ENCODE assay signal across 12 mouse cellular contexts in genomic region chr15:78520112-78520715, GRCm38 (mm10). TPM values are rescaled to one million over a fixed set of nuclear protein-coding genes. Genes with fewer than 3 reads are reported as not detected.
DNase-seq lines count a peak whose midpoint lies in the region; ATAC-seq and TF ChIP-seq lines count a peak whose summit lies in the region.
"Had no signal": no experiment of that assay in that cellular context is flagged by ENCODE, and none has a peak within 500 bp of the region (broad histone marks: within the 10 kb centered on the region; RNA-seq: fewer than 3 reads in every experiment).

No protein-coding gene starts in this region.

- H3K27me3 ChIP-seq in kidney, embryonic 14.5 days (ENCODE audit: control insufficient read depth, insufficient read depth, low read length), result no peaks in the 10 kb centered on the region
- H3K27me3 ChIP-seq in heart, adult 2 months (ENCODE audit: control insufficient read depth, insufficient read depth, low read length), result no peaks in the 10 kb centered on the region
- H3K27me3 ChIP-seq: limb, embryonic 15.5 days had no signal

- no peak overlapping the region for H3K9ac ChIP-seq in kidney, embryonic 14.5 days (ENCODE audit: low read depth, low read length)
- H3K9ac ChIP-seq in heart, adult 2 months (ENCODE audit: low read depth, low read length), result no peak overlapping the region; the same call in 1 of the 2 replicates
- H3K9ac ChIP-seq: limb, embryonic 15.5 days had no signal

- no peak overlapping the region for H3K4me3 ChIP-seq in kidney, embryonic 14.5 days (ENCODE audit: low read length)
- no peak overlapping the region for H3K4me3 ChIP-seq in heart, adult 2 months
- H3K4me3 ChIP-seq: limb, embryonic 15.5 days had no signal

- no peaks in the 10 kb centered on the region for H3K79me2 ChIP-seq in heart, adult 2 months (replicated peaks; ENCODE audit: control insufficient read depth, insufficient read depth, low read length)

- no peak overlapping the region for H3K27ac ChIP-seq in kidney, embryonic 14.5 days (ENCODE audit: low read depth, low read length)
- H3K27ac ChIP-seq in heart, adult 2 months, result peak overlapping the region; percentile 85
- H3K27ac ChIP-seq: limb, embryonic 15.5 days had no signal

- H3K4me1 ChIP-seq in kidney, embryonic 14.5 days (ENCODE audit: control insufficient read depth, insufficient read depth, low read length), result peaks cover 10% of the 10 kb centered on the region
- peaks cover 25% of the 10 kb centered on the region for H3K4me1 ChIP-seq in heart, adult 2 months (ENCODE audit: control insufficient read depth, insufficient read depth, low read length)

- no peak overlapping the region for H3K4me2 ChIP-seq in kidney, embryonic 14.5 days (replicated peaks; ENCODE audit: low read depth, low read length)
- H3K4me2 ChIP-seq: limb, embryonic 15.5 days had no signal

- peak; percentile 100 for TF ChIP-seq EP300 in heart, adult 2 months (IDR thresholded peaks at IDR 0.05; ENCODE audit: insufficient read depth, low read depth, low read length)

- intact Hi-C loops in heart, adult 2 months (cut with DNase I), result loop anchor here (1.0 kb wide), 1 partner anchor 9 kb away; no protein-coding TSS in a partner anchor

- peak; percentile 49 for DNase-seq in kidney, adult 11 months
- peak; percentile 56 for DNase-seq in adrenal gland, postnatal 10 days
- peak; percentile 76 to 84 for DNase-seq in heart, adult 2 months
- peak; percentile 62 for DNase-seq in kidney, postnatal 14 days
- no peak for DNase-seq in right cerebral cortex, adult 2 months (ENCODE audit: low spot score in 2 of 2)
- no peak for DNase-seq in frontal cortex, postnatal 36 days (ENCODE audit: low spot score in 2 of 2)
- DNase-seq in right cerebral cortex, postnatal 25 days, result no peak
- DNase-seq: cerebellum, adult 9-10 months; right cerebral cortex, adult 18-20 months; thymus, adult 2 months had no signal

- no peaks in the 10 kb centered on the region for H3K9me3 ChIP-seq in kidney, embryonic 14.5 days (ENCODE audit: control insufficient read depth, low read length)
- H3K9me3 ChIP-seq: limb, embryonic 15.5 days had no signal

- peak; percentile 64 for TF ChIP-seq POLR2A in heart, adult 2 months (IDR thresholded peaks at IDR 0.05; ENCODE audit: insufficient read depth, low read depth, low read length)

- TF ChIP-seq CTCF in heart, adult 2 months (IDR thresholded peaks at IDR 0.05), result no peak

- ATAC-seq in kidney, embryonic 14.5 days (ENCODE audit: low FRiP score, low TSS enrichment), result no peak

- H3K36me3 ChIP-seq in kidney, embryonic 14.5 days (ENCODE audit: control insufficient read depth, insufficient read depth, low read length), result no peaks in the 10 kb centered on the region; the same call in 1 of the 2 replicates
- H3K36me3 ChIP-seq in heart, adult 2 months (ENCODE audit: control insufficient read depth, insufficient read depth, low read length), result no peaks in the 10 kb centered on the region

- WGBS in kidney, embryonic 14.5 days, result 72% methylated on average over 13 of the region's 13 CpGs
- WGBS in heart, adult 2 months, result 30% methylated on average over 13 of the region's 13 CpGs

RNA-seq across cellular contexts. Expression of gene C1qtnf6, which starts 11.0 kb away (rescaled TPM):
- 26.0 and 31.9 TPM in 2 replicates for polyA plus RNA-seq in kidney, embryonic 14.5 days (2014; fragmentation: Nextera tagmentation; extraction: Ambion mirVana)
- total RNA-seq in adrenal gland, postnatal 10 days (2021), result 10 to 100 TPM; 58.9 to 63.4 TPM
- total RNA-seq in heart, adult 2 months (2021), result 10 to 100 TPM; 14.1 to 17.0 TPM
- polyA plus RNA-seq in heart, adult 2 months (2012; rRNA removed), result 20.8 and 40.5 TPM in 2 replicates

RNA-seq across cellular contexts. Expression of gene Sstr3, which starts 24.3 kb away (rescaled TPM):
- 0.21 and 0.23 TPM in 2 replicates for polyA plus RNA-seq in kidney, embryonic 14.5 days (2014; fragmentation: Nextera tagmentation; extraction: Ambion mirVana)
- total RNA-seq in adrenal gland, postnatal 10 days (2021), result under 1 TPM; 0.39 to 0.42 TPM
- not detected for total RNA-seq in heart, adult 2 months (2021)
- not detected in 2 replicates for polyA plus RNA-seq in heart, adult 2 months (2012; rRNA removed)

RNA-seq across cellular contexts. Expression of gene Il2rb, which starts 25.1 kb away (rescaled TPM):
- 0.07 and 0.60 TPM in 2 replicates for polyA plus RNA-seq in kidney, embryonic 14.5 days (2014; fragmentation: Nextera tagmentation; extraction: Ambion mirVana)
- total RNA-seq in adrenal gland, postnatal 10 days (2021), result 1 to 10 TPM; 1.9 TPM
- under 1 TPM; 0.31 to 0.55 TPM for total RNA-seq in heart, adult 2 months (2021)
- polyA plus RNA-seq in heart, adult 2 months (2012; rRNA removed), result 1.4 and 2.3 TPM in 2 replicates

RNA-seq across cellular contexts. Expression of gene Tmprss6, which starts 51.8 kb away (rescaled TPM):
- 0.34 and 0.49 TPM in 2 replicates for polyA plus RNA-seq in kidney, embryonic 14.5 days (2014; fragmentation: Nextera tagmentation; extraction: Ambion mirVana)
- total RNA-seq in adrenal gland, postnatal 10 days (2021), result 10 to 100 TPM; 24.7 to 59.5 TPM
- not detected for total RNA-seq in heart, adult 2 months (2021)
- 0.20 TPM in 1 of 2 replicates, not detected in the other for polyA plus RNA-seq in heart, adult 2 months (2012; rRNA removed)

RNA-seq across cellular contexts. Expression of gene Rac2, which starts 52.4 kb away (rescaled TPM):
- 6.1 and 7.6 TPM in 2 replicates for polyA plus RNA-seq in kidney, embryonic 14.5 days (2014; fragmentation: Nextera tagmentation; extraction: Ambion mirVana)
- total RNA-seq in adrenal gland, postnatal 10 days (2021), result 10 to 100 TPM; 21.3 to 27.1 TPM
- total RNA-seq in heart, adult 2 months (2021), result 1 to 10 TPM; 4.5 to 8.7 TPM
- polyA plus RNA-seq in heart, adult 2 months (2012; rRNA removed), result 7.7 and 44.7 TPM in 2 replicates

Comparison
In these comparisons a context has a peak if more than half of its experiments do, and no peak if none do; other contexts are left out.
1. DNase-seq: peak in kidney, adult 11 months (single experiment), adrenal gland, postnatal 10 days (single experiment), heart, adult 2 months (2 of 2) and kidney, postnatal 14 days (single experiment); none in right cerebral cortex, adult 2 months (0 of 2), frontal cortex, postnatal 36 days (0 of 2) and right cerebral cortex, postnatal 25 days (single experiment).